Mouse (Mus musculus) forebrain, embryonic 16.5 days (tissue): Measurements from ENCODE around the gene Lrrc10b. TPM values are rescaled to one million over a fixed set of nuclear protein-coding genes. Genes with fewer than 3 reads are reported as not detected.

Experiments
- ATAC-seq: fragments of 200-750 bp; cut with Nextera tagmentation; 2 replicates; pipeline ENCODE4 v1.8.0; 2017; ENCODE audit warnings: mild to moderate bottlenecking, moderate library complexity
- H3K27ac ChIP-seq: fragments of 300-500 bp; sonication (generic); 2 replicates; pipeline ENCODE4 v1.5.1; 2014; ENCODE audit warnings: low read length, control low read depth
- H3K27me3 ChIP-seq: fragments of 300-500 bp; sonication (generic); replicated peaks from 2 replicates; pipeline ENCODE4 v1.6.1; 2014; ENCODE audit warnings: low read length; ENCODE audit not compliant: control insufficient read depth, insufficient read depth
- H3K36me3 ChIP-seq: fragments of 300-500 bp; sonication (generic); 2 replicates; pipeline ENCODE4 v1.6.1; 2014; ENCODE audit not compliant: control insufficient read depth, insufficient read depth
- H3K4me1 ChIP-seq: fragments of 300-500 bp; sonication (generic); replicated peaks from 2 replicates; pipeline ENCODE4 v1.6.1; 2014; ENCODE audit warnings: low read length; ENCODE audit not compliant: control insufficient read depth, insufficient read depth
- H3K4me2 ChIP-seq: fragments of 300-500 bp; sonication (generic); 2 replicates; pipeline ENCODE4 v1.6.1; 2014; ENCODE audit warnings: mild to moderate bottlenecking, low read length, control low read depth
- H3K4me3 ChIP-seq: fragments of 300-500 bp; sonication (generic); replicated peaks from 2 replicates; pipeline ENCODE4 v1.5.1; 2014; ENCODE audit warnings: mild to moderate bottlenecking, low read length, control low read depth
- H3K9ac ChIP-seq: fragments of 300-500 bp; sonication (generic); replicated peaks from 2 replicates; pipeline ENCODE4 v1.6.1; 2014; ENCODE audit warnings: low read depth, low read length, control low read depth
- H3K9me3 ChIP-seq: fragments of 300-500 bp; sonication (generic); 2 replicates; pipeline ENCODE4 v1.6.1; 2016; ENCODE audit warnings: low read length; ENCODE audit not compliant: control insufficient read depth
- WGBS: fragments of 180-500 bp; shearing (Covaris S2); extraction: QIAGEN DNeasy Blood & Tissue Kit; methylation state at CpG from one replicate; pipeline ENCODE4 v1.1.7; 2014; 5-methylcytosine and 5-hydroxymethylcytosine counted together
- polyA plus RNA-seq: library from polyadenylated mRNA; unstranded; fragments of >200 nt; fragmentation: Nextera tagmentation; extraction: Ambion mirVana; gene quantifications from 2 replicates; pipeline ENCODE4 v1.2.1, GENCODE M21; 2015

Gene Lrrc10b
- polyA plus RNA-seq, 1 experiment from 2014 or later = 0.99 TPM

DNA sequence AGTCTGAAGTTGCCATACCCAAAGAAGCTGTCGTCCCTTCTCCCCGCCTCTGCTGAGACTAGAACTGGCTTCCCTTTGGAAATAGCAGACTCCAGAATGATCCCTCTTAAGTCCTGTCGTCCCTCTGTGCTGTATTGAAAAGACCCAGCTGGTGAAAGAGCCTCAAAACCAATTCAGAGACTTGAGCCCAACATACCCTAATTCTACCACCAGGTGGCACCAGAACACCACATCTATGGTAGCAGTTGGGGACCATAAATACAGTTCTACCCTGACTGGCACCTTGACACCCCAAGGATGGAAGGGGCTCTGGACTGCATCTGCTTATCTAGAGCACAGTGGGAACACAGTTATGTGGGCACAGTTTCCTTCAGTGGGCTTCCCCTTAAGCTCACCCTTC, 7.6 kb downstream of the Lrrc10b start:
- Histone ChIP-seq H3K4me1 (0 out of 2 replicates have a peak, but pooled peaks cover 2% of the 10 kb centered on the region), H3K9me3 (0 out of 2 replicates have a peak, but pooled peaks cover 2% of the 10 kb centered on the region), H3K4me2 (no peak overlapping the region), H3K36me3 (no peaks in the 10 kb centered on the region; the same call in 1 of the 2 replicates), H3K9ac (no peak overlapping the region), H3K4me3 (no peak overlapping the region), H3K27ac (no peak overlapping the region), H3K27me3 (no peaks in the 10 kb centered on the region)
- WGBS = 3% methylated on average over 3 of the region's 3 CpGs
- peak; percentile 60 for ATAC-seq

DNA sequence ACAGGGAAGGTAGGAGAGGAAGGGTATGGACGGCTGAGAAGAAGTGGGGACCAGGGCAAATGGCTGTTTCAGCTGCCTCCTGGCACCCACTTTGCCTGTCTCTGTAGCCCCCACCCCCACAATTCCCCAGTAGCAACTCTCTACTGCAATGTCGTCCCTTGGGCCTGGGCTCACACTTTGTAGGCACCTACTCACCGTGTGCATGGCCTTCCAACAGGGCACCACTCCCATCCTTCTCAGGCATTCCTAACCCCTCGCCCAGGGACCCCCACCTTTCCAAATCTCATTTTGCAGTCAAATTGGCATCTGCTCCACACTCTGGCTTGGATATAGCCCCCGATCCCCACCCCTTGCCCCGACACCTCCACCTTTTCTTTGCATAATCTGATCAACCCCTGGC, 8.1 kb downstream of the Lrrc10b start:
- H3K4me2 ChIP-seq = no peak overlapping the region
- no peak overlapping the region for H3K27ac ChIP-seq
- H3K9ac ChIP-seq = no peak overlapping the region
- no peaks in the 10 kb centered on the region for H3K27me3 ChIP-seq
- H3K4me3 ChIP-seq = no peak overlapping the region
- H3K36me3 ChIP-seq = no peaks in the 10 kb centered on the region; the same call in 1 of the 2 replicates
- 79% methylated on average over 6 of the region's 6 CpGs for WGBS
- 0 out of 2 replicates have a peak, but pooled peaks cover 2% of the 10 kb centered on the region for H3K9me3 ChIP-seq
- ATAC-seq = 0 out of 2 replicates have a peak, but pooled peaks have one; percentile 19
- H3K4me1 ChIP-seq = 0 out of 2 replicates have a peak, but pooled peaks cover 2% of the 10 kb centered on the region

GRCm38 (mm10) chr19:10448275-10448674, 9.0 kb downstream of the Lrrc10b start:
- no peaks in the 10 kb centered on the region for H3K27me3 ChIP-seq
- no peaks in the 10 kb centered on the region; the same call in 1 of the 2 replicates for H3K36me3 ChIP-seq
- ATAC-seq = no peak
- 0 out of 2 replicates have a peak, but pooled peaks cover 2% of the 10 kb centered on the region for H3K9me3 ChIP-seq
- H3K4me1 ChIP-seq = 0 out of 2 replicates have a peak, but pooled peaks cover 2% of the 10 kb centered on the region
- no peak overlapping the region for H3K4me3 ChIP-seq
- no peak overlapping the region for H3K9ac ChIP-seq
- H3K27ac ChIP-seq = no peak overlapping the region
- no peak overlapping the region for H3K4me2 ChIP-seq
- WGBS = 95% methylated on average over 7 of the region's 7 CpGs

DNA sequence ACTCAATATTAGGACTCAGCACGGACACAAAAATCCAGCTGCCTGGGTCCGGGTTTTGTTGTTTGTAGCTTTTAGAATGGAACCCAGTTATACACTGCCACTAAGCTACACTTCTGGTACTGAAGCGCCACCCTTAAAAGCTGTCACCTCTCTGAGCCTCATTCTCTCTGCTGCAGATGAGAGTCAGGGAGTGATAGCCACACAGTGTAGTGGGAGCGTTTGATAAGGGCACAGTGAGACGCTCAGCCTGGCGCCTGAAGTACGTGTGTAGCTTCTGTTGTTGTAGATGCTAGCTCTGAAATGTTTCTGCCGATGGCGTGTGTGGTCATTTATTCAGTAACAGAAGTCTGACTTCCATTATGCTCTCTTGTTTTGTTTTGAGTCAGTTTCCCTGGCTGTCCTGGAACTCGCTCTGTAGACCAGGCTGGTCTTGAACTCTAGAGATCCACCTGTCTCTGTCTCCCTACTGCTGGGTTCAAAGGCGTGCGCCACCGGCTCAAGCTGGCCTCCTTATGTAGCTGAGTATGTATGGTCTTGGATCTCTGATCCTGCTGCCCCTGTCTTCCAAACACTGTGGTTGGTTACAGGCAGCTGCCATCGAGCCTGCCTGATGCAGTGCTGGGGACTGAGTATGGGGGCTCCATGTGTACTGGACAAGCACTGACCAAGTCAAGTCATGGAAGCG, 12.4 kb downstream of the Lrrc10b start:
- no peak overlapping the region for H3K4me3 ChIP-seq
- H3K4me1 ChIP-seq = 0 out of 2 replicates have a peak, but pooled peaks cover 2% of the 10 kb centered on the region
- 0 out of 2 replicates have a peak, but pooled peaks cover 2% of the 10 kb centered on the region for H3K9me3 ChIP-seq
- 93% methylated on average over 15 of the region's 15 CpGs for WGBS
- no peaks in the 10 kb centered on the region; the same call in 1 of the 2 replicates for H3K36me3 ChIP-seq
- ATAC-seq = no peak
- no peaks in the 10 kb centered on the region for H3K27me3 ChIP-seq
- H3K27ac ChIP-seq = no peak overlapping the region
- no peak overlapping the region for H3K4me2 ChIP-seq
- no peak overlapping the region for H3K9ac ChIP-seq

- Histone ChIP-seq H3K27ac (no peak overlapping the region), H3K9me3 (no peaks in the 10 kb centered on the region), H3K4me3 (no peak overlapping the region), H3K9ac (no peak overlapping the region), H3K4me1 (peaks cover 3% of the 10 kb centered on the region), H3K4me2 (no peak overlapping the region), H3K27me3 (no peaks in the 10 kb centered on the region), H3K36me3 (no peaks in the 10 kb centered on the region)
- 82% methylated on average over 1 of the region's 1 CpGs for WGBS
- no peak for ATAC-seq
These were observed 19.8 kb downstream of the Lrrc10b start for GRCm38 (mm10) chr19:10437521-10437920.

DNA sequence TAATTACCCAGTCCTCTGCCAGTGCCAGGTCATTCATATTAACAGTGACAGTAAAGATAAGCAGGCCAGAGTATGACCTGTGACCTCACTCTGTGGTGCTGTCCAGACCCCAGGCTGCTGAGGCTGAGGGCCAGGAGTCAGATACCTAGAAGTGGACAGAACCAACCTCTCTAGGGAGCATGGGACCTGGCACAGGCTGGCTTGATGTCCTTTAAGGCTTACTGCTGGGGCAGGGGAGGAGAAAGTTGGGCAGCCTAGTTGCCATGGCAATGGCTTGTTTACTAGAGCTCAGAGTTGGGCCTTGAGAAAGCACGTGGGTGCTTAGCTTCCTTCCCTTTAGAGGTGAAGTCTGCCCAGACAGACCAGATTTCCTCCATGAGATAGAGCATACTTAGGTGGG, 20.5 kb downstream of the Lrrc10b start:
- Histone ChIP-seq H3K27me3 (no peaks in the 10 kb centered on the region), H3K9ac (no peak overlapping the region), H3K27ac (no peak overlapping the region), H3K4me1 (peaks cover 8% of the 10 kb centered on the region), H3K4me2 (no peak overlapping the region), H3K9me3 (no peaks in the 10 kb centered on the region), H3K4me3 (no peak overlapping the region), H3K36me3 (no peaks in the 10 kb centered on the region)
- ATAC-seq = no peak
- WGBS = 29% methylated on average over 1 of the region's 1 CpGs

- Histone ChIP-seq H3K27me3 (no peaks in the 10 kb centered on the region), H3K9ac (no peak overlapping the region), H3K4me2 (no peak overlapping the region), H3K4me3 (no peak overlapping the region), H3K4me1 (peaks cover 10% of the 10 kb centered on the region), H3K9me3 (no peaks in the 10 kb centered on the region), H3K36me3 (no peaks in the 10 kb centered on the region), H3K27ac (no peak overlapping the region)
- WGBS = 27% methylated on average over 3 of the region's 3 CpGs
- ATAC-seq = peak; percentile 16; the same call in 1 of the 2 replicates
These were observed 21.4 kb downstream of the Lrrc10b start for GRCm38 (mm10) chr19:10435908-10436307.

DNA sequence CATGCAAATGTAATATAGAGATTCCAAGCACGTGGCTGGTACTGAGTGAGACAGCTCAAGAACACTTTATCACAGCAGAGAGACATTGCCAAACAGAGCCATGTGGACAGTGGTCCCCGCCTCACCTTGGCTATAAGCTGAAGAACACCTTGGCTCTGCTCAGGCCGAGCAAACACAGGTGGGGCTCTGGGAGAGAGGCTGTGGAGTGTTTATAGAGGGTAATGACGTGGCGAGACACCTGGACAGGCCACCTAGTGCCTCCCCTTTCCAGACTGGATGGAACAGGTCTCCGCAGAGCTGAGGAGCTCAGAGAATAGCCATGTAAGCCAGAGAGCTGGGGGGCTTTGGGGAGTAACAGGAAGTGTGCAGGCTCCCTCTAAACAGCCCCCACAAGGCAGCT, 22.3 kb downstream of the Lrrc10b start:
- Histone ChIP-seq H3K9me3 (no peaks in the 10 kb centered on the region), H3K27ac (no peak overlapping the region), H3K9ac (no peak overlapping the region), H3K4me3 (no peak overlapping the region), H3K27me3 (no peaks in the 10 kb centered on the region), H3K36me3 (no peaks in the 10 kb centered on the region), H3K4me1 (peaks cover 10% of the 10 kb centered on the region), H3K4me2 (no peak overlapping the region)
- 78% methylated on average over 6 of the region's 6 CpGs for WGBS
- no peak for ATAC-seq

- Histone ChIP-seq H3K27me3 (no peaks in the 10 kb centered on the region), H3K9ac (no peak overlapping the region)
- ATAC-seq = peak; percentile 14; the same call in 1 of the 2 replicates
These were observed 23.3 kb downstream of the Lrrc10b start for GRCm38 (mm10) chr19:10433879-10434540.

More at GRCm38 (mm10) chr19:10433879-10434540, 23.3 kb downstream of the Lrrc10b start:
- H3K9me3 ChIP-seq = no peaks in the 10 kb centered on the region
- no peak overlapping the region for H3K4me3 ChIP-seq
- no peak overlapping the region for H3K4me2 ChIP-seq
- H3K27ac ChIP-seq = no peak overlapping the region
- peaks cover 10% of the 10 kb centered on the region for H3K4me1 ChIP-seq
- no peaks in the 10 kb centered on the region for H3K36me3 ChIP-seq
- 65% methylated on average over 9 of the region's 9 CpGs for WGBS
